Mouse (Mus musculus): ENCODE results near the gene Ddx3x.

DNA sequence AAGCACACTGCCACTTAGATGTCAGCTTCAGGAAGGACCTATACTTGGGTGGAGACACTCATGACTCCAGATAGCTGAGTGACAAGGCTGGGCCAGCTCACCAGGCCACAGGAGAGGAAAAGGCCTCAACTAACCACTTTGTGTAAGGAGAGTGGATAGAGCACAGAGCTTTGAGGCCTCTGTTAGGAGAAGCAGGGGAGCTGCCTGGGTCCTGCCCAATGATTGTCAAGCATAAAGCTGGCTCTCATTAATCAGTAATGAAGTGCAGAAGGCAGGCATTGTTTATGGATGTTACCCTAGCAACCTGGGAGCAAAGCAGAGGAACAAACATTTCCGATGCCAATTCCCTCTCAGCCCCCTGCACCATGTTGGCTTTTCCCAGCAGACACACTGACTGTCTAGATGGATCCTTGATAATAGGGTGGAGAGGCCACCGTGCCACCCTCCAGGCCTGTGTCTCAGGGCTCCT lies 44.6 kb upstream of the Ddx3x start:
- TF ChIP-seq CTCF (IDR thresholded peaks at IDR 0.05; ENCODE audit: low read depth, low read length) (no peak), GATA1 (IDR thresholded peaks at IDR 0.05; ENCODE audit: borderline replicate concordance, low read length) (no peak), POLR2AphosphoS5 (IDR thresholded peaks at IDR 0.05; ENCODE audit: insufficient replicate concordance, low read depth, low read length) (no peak)
